Mouse (Mus musculus): ENCODE data around the gene Grik4. TPM values are rescaled to one million over a fixed set of nuclear protein-coding genes. Genes with fewer than 3 reads are reported as not detected.

Grik4 gene
- polyA plus RNA-seq (2012; ENCODE audit: low replicate concordance) = 0.04 and 0.11 TPM in 2 replicates

GRCm38 (mm10) chr9:42943781-42944535 is at the start of gene Grik4:
TSS of gene Grik4 (minus strand) at chr9:42944493.

GRCm38 (mm10) chr9:42507709-42508108 is 436.6 kb downstream of the Grik4 start, which contains the start of gene Tbcel:
TSS of gene Tbcel (minus strand) at chr9:42507809.

Other genes starting within 250 kb of the Grik4 start
- gene Arhgef12, start 162.7 kb upstream of the Grik4 start, polyA plus RNA-seq (2012; ENCODE audit: low replicate concordance) = 1.8 and 4.2 TPM in 2 replicates
- 0.09 TPM in 1 of 2 replicates, not detected in the other for gene Tmem136, start 172.1 kb upstream of the Grik4 start, polyA plus RNA-seq (2012; ENCODE audit: low replicate concordance)

Measured in hematopoietic multipotent progenitor cell, adult 10-12 weeks (in vitro differentiated cells).